Mouse (Mus musculus) thymus, postnatal 4 days (tissue): ENCODE results near the gene Sh2d3c.

Source experiments
- DNase-seq: peaks from one replicate; pipeline ENCODE4 v3.0.0; 2021

Sh2d3c gene

DNA sequence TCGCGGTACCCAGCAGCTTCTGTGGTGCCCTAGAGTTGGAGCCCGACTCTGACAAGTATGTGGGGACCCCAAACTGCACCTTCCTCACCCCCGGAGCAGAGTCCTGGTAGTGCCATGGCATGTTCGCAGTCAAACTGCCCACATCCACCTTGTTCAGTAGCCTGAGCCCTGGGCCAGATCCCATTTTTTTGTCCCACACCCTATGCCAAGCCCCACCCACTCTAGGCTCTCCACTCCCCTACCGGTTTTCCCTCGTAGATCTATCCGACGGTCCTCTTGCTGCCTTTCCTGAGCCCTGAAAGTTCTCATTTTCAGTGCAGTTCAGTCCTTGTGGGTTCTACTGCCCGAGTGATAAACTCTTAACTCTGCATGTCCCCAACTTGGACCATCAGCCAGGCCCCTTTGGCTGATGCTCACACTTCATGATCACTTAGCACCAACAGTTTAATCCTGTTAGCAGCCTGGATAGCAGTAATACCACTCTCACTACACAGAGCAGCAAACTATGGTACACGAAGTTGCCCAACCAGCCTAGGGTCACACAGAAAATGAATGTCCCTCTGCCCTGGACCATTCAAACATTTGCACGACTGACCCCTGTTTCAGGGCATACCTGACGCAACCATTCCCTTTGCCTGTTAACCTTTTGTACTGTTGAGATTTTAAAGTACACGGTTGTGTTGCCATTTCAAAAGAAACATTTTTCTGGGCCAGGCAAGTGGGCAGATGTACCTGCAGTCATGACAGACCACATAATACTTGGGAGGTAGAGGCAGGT, 19.7 kb upstream of the Sh2d3c start:
- DNase-seq, result no peak

DNA sequence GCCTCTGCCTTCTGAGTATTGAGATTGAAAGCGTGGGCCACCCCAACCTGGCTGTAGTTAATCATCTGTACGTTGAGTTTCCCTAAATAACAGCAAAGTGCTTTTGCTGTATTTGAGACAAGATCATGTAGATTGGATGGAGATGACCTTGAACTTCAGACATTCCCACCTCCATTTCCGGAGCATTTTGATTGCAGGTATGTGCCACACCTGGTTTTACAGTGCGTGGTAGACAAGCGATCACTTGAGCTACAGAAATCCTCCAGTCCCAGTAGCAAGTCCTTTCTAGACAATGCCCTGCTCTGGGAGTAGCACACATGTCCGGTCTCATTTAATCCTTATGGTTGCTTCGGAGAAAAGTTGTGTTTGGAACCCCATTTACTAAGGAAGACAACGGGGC, 17.8 kb upstream of the Sh2d3c start:
- DNase-seq, result no peak

DNA sequence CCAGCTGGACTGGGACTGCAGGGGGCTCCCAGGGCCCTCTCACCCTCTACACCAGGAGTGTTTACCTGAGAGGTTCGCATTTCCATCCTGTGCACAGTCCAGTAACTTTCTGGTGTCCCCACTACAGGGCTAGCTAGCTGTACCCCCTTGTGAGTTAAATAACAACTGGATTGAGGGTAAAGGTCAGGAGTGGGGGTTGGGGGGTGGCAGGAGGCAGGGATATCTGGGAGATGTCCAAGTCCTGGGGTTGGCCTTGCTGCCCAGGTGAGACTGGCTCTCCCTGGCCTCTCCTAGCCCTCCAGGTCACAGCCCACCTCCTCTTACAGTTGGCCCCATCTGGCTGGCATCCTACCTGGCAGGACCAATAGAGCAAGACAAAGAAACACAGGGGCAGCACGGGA, 16.8 kb upstream of the Sh2d3c start, which contains the start of gene Fpgs:
TSS of gene Fpgs (minus strand) at position 125 of the 401 bp plus-strand sequence.
- no peak for DNase-seq

- DNase-seq, result no peak
Observed at GRCm38 (mm10) chr2:32705018-32705417, 15.8 kb upstream of the Sh2d3c start.

- no peak for DNase-seq
Observed at GRCm38 (mm10) chr2:32706971-32707370, 13.9 kb upstream of the Sh2d3c start.

- peak; percentile 93 for DNase-seq
Observed at GRCm38 (mm10) chr2:32708643-32709042, 12.2 kb upstream of the Sh2d3c start.

DNA sequence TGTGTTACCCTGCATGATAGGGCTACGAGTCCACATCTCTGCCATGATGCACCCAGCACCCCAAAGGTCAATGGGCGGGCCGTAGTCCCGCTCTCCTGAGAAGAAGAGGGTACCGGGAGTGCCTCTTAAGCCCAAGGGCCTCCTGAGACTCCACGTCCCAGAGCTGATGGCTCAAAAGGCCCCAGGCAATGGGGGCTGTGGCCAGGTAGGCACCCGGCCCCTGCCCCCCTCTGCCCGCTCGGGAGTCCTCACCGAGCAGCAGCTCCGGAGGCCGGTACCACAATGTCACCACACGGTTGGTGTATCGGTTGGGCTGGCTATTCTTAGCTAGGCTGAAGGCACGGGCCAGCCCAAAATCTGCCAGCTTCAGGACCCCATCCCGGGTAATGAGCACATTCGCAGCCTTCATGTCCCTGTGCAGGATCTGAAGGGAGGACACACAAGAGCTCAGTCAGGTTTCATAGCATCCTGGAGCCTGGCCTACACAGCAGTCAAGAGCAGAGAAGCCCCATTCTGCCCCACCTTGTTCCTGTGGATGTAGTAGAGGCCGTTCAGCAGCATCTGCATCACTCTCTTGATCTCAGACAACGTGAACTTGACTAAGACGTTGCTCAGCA, 11.2 kb upstream of the Sh2d3c start:
- DNase-seq, result no peak

GRCm38 (mm10) chr2:32710425-32710824, 10.4 kb upstream of the Sh2d3c start:
- no peak for DNase-seq

DNA sequence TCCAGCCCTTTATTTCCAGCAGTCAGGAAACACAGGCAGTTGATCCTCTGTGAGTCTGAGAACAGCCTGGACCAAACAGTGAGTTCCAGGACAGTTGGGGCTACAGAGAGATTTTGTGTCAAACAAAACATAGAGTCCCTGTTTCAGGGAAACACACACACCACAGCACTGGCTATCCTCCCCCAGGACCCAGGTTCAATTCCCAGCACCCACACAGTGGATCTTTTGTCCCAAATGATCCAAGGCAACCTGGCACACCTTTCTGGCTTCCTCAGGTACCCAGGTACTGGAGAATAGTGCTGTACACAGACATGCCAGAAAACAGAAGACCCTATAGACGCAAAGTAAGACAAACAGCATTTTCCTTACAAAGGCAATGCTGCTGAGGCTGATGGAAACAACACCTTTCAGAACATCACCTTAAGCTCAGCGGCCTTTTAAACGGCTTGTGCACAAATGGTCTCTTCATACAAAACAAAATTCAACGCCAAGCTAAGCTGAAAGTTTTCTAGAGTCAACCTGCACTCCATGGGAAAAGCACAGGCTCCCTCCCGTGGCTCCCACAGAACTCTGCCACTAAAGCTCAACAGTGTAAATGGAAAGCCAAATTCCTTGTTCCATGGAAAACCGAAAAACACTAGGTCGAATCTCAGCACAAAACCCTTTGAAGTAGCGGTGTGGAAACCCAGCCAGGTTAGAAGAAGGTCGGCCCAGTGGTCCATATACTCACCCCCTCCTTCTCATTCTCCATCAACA, 9.4 kb upstream of the Sh2d3c start:
- no peak for DNase-seq

- DNase-seq, result peak; percentile 81
Observed at GRCm38 (mm10) chr2:32712108-32712551, 8.7 kb upstream of the Sh2d3c start.

- peak; percentile 98 for DNase-seq
Observed at GRCm38 (mm10) chr2:32712586-32712933, 8.3 kb upstream of the Sh2d3c start.

DNA sequence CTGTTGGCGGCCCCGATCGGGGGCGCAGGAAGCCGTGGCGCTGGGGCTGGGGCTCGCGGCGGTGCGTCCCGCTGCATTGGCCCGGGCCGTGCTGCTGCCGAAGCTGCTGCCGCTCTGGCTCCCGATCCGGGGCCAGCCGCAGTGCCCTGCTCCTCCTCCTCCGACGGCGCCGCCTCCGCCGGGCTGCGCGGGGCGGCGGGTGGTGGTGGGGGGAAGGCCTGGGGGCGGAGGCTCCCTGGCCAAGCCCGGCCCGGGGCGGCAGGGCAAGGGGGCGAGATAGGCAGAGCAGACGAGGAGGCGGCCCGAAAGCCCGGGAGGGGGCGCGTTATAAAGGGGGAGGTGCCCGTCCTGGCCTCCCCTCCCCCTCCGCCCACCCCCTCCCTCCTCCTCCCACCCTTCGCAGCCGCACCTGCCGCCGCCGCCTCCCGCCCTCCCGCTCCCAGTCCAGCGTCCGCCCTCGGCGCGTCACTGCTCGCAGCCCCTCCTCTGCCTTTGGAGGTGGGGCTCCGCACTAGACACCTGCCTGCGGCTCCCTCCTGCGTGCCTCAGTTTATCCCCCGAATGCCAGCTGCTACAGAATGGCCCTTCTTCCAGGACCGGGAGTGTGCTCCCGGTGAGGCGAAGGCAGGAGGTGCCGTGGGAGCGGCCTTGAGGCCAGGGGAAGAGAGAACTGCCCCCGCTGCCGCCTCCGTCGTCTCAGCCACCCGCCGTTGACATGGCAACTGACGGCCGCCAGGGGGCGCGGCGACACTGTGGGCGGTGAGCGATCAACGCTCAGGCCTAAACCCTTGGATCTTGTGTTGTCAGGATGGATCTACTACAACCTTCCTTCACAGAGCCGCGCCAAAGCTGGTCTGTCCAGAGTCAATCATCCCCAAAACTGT, 7.7 kb upstream of the Sh2d3c start, which contains the start of gene Cdk9:
TSS of gene Cdk9 (minus strand) at position 143 of the 884 bp plus-strand sequence.
- peak; percentile 94 for DNase-seq

GRCm38 (mm10) chr2:32714117-32714986, 6.5 kb upstream of the Sh2d3c start:
- peak; percentile 33 for DNase-seq

DNA sequence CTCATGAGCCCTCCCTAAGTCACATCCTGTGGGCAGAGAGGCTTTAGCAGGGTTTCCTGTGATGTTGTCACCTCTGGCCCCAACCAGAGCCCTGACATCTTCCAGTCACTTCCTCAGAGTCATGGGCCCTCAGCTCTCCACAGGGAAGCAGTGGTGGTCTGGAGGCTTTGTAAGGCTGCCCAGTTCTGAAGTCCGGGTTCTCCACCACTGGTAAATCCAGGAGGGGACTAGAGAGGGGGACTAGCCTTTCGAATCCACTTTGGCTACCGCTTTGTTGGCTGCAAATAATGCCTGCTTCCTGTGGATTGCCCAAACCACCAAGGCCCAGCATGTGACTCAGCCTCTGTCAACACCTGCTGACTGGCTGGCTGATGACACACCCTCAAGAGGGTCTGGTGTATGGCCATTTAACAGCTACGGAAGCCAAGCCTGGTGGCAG, 5.8 kb upstream of the Sh2d3c start:
- peak; percentile 38 for DNase-seq

DNA sequence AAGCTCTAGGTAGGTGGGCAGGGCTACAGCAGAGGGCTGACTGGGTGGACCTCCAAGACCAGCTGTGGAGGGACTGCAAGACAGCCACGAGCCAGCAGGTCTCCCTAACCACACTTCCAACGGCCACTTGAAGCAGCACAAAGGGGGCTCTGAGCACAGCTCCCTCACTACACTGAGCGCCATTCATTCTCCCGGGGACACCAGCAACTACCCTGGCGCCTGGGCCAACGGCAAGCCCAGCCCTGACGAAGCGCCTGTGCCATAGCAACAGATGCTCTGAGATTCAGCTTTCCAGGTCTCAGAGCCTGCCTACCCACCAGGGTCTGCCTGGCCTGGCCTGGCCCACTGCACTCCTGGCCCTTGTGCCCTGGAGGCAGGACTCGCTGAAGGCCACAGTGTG, 2.1 kb upstream of the Sh2d3c start:
- peak; percentile 47 for DNase-seq

- no peak for DNase-seq
Observed at GRCm38 (mm10) chr2:32720053-32720452, 802 bp upstream of the Sh2d3c start.

DNA sequence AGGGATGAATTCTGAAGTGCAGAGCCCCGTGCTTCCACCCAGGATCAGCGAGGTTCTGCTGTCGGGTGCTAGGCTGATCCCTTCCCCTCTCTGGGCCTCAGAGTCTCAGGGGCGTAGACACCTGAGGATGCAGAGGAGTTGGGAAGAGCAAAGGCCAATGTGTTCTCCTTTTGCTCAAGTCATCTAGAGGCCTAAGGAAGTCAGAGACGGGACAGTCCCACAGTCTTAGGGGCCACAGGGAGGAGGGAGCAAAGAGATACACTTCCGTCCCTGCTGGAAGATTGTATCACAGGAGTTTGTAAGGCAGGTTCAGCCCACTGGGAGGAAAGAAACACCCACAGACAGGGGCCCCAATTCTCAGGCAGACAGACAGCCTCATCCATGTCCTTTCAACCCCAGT, 1.2 kb downstream of the Sh2d3c start:
- DNase-seq, result peak; percentile 44

GRCm38 (mm10) chr2:32722581-32722980, 1.7 kb downstream of the Sh2d3c start:
- no peak for DNase-seq

GRCm38 (mm10) chr2:32724149-32724548, 3.3 kb downstream of the Sh2d3c start:
- DNase-seq, result no peak

DNA sequence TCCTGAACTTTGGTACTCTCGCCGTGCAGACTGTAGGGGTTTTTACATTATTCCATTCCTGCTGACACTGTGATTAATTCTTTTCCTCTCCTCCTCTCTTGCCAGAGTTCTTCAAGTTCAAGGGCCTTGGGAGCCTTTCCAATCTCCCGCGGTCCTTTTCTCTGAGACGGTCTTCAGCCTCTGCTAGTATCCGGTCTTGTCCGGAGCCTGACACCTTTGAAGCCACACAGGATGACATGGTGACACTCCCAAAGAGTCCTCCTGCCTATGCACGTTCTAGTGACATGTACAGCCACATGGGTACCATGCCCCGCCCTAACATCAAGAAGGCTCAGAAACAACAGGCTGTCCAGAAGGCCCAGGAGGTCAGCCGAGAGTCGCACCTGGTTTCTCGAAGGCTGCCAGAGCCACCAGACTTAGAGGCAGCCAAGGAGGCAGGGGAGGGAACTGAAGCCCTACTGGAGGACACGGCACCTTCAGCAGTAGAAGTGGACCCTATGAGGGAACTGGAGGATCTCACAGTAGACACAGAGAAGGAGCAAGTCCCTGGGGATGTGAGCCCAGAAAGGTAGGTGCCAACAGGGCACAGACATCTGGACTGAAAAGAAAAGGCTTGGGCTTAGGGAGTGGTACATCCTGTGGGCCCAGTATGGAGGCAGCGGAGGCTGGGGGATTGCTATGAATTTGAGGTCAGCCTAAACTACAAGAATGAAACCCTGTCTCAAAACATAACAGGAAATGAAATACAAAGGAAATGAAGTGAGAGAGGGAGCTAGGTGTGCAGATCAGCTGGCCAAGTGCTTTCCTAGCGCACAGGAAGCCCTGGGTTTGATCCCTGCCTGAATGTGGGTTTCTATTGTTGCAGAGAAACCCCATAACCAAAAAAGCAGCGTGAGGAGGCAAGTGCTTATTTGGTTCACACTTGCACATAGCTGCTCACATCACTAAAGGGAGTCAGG, 4.3 kb downstream of the Sh2d3c start:
- peak; percentile 58 for DNase-seq
